ENCODE assay signal across 17 mouse cellular contexts in the genomic region with DNA sequence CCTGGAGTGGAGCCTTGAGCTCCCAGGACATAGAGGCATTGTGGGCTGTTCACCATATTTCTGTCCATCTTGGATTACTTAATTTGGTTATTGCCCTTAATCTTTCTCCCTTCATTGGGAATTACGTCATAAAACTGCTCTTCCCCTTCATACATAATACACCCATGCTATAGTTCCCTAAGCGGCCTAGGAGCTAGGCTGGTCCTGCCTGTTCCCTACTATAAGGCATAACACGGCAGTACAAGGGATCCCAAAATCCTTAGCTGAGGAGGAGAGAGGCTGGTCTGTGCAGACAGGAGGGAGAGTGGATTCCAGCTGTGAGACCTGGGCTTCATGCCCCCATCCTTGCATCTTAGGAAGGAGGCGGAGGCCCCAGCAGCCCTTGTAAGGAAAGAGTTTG. TPM values are rescaled to one million over a fixed set of nuclear protein-coding genes. Genes with fewer than 3 reads are reported as not detected.
A peak's percentile ranks its signal among the peaks of the same experiment; 100 is the strongest.
DNase-seq lines count a peak whose midpoint lies in the region; ATAC-seq lines count a peak whose summit lies in the region.
"Had no signal": no experiment of that assay in that cellular context is flagged by ENCODE, and none has a peak within 500 bp of the region (broad histone marks: within the 10 kb centered on the region; RNA-seq: fewer than 3 reads in every experiment).

No protein-coding gene starts in this region.

- no peaks in the 10 kb centered on the region for H3K27me3 ChIP-seq in heart, embryonic 12.5 days (replicated peaks)
- H3K27me3 ChIP-seq in liver, embryonic 13.5 days, result no peaks in the 10 kb centered on the region
- H3K27me3 ChIP-seq in hindbrain, embryonic 14.5 days (ENCODE audit: control insufficient read depth, insufficient read depth, low read length), result no peaks in the 10 kb centered on the region
- H3K27me3 ChIP-seq: forebrain, embryonic 12.5 days; limb, embryonic 12.5 days had no signal

- H3K9me3 ChIP-seq in heart, embryonic 12.5 days (replicated peaks), result no peaks in the 10 kb centered on the region
- no peaks in the 10 kb centered on the region for H3K9me3 ChIP-seq in liver, embryonic 13.5 days (replicated peaks)
- H3K9me3 ChIP-seq in hindbrain, embryonic 14.5 days (ENCODE audit: control insufficient read depth, low read length), result no peaks in the 10 kb centered on the region
- H3K9me3 ChIP-seq: forebrain, embryonic 12.5 days; limb, embryonic 12.5 days had no signal

- H3K4me2 ChIP-seq in heart, embryonic 12.5 days, result 0 out of 2 replicates have a peak overlapping the region, but pooled peaks have one; percentile 7
- H3K4me2 ChIP-seq in liver, embryonic 13.5 days, result peak overlapping the region; percentile 6; the same call in 1 of the 2 replicates
- 0 out of 2 replicates have a peak overlapping the region, but pooled peaks have one; percentile 5 for H3K4me2 ChIP-seq in hindbrain, embryonic 14.5 days (replicated peaks)
- H3K4me2 ChIP-seq: forebrain, embryonic 12.5 days; limb, embryonic 12.5 days; lung, embryonic 14.5 days had no signal

- no peak overlapping the region for H3K4me3 ChIP-seq in heart, embryonic 12.5 days
- no peak overlapping the region for H3K4me3 ChIP-seq in liver, embryonic 13.5 days (replicated peaks)
- no peak overlapping the region for H3K4me3 ChIP-seq in hindbrain, embryonic 14.5 days (replicated peaks; ENCODE audit: low read length)
- H3K4me3 ChIP-seq: forebrain, embryonic 12.5 days; limb, embryonic 12.5 days had no signal

- H3K4me1 ChIP-seq in heart, embryonic 12.5 days (replicated peaks), result peaks cover 83% of the 10 kb centered on the region
- H3K4me1 ChIP-seq in liver, embryonic 13.5 days (replicated peaks), result peaks cover 95% of the 10 kb centered on the region
- H3K4me1 ChIP-seq in hindbrain, embryonic 14.5 days (replicated peaks; ENCODE audit: control insufficient read depth, insufficient read depth, low read length), result peaks cover 8% of the 10 kb centered on the region; the same call in 1 of the 2 replicates

- no peak for DNase-seq in heart, postnatal 25 days (ENCODE audit: low spot score)
- DNase-seq in liver, embryonic 13.5 days, result no peak
- DNase-seq in liver, result no peak
- DNase-seq in MN1 (ENCODE audit: low spot score), result peak; percentile 32
- no peak for DNase-seq in hindbrain, embryonic 14.5 days (ENCODE audit: low spot score)
- DNase-seq in ovary, postnatal 14 days (ENCODE audit: low spot score), result no peak
- no peak for DNase-seq in layer of hippocampus, adult 18-20 months (ENCODE audit: low spot score in 2 of 2)
- DNase-seq: adrenal gland, postnatal 10 days; lung, embryonic 14.5 days had no signal

- ATAC-seq in heart, embryonic 12.5 days (ENCODE audit: insufficient number of reproducible peaks, low FRiP score), result no peak
- ATAC-seq in liver, embryonic 13.5 days (ENCODE audit: low read depth), result no peak
- ATAC-seq in hindbrain, embryonic 14.5 days (ENCODE audit: low FRiP score), result no peak
- ATAC-seq: CD4-positive, CD25-positive, alpha-beta regulatory T cell, adult 4 months had no signal

- 80% methylated on average over 4 of the region's 4 CpGs for WGBS in heart, embryonic 12.5 days
- 89% methylated on average over 4 of the region's 4 CpGs for WGBS in liver, embryonic 13.5 days (ENCODE audit: insufficient replicate concordance)
- WGBS in hindbrain, embryonic 14.5 days, result 89% methylated on average over 4 of the region's 4 CpGs

- peaks cover 97% of the 10 kb centered on the region for H3K36me3 ChIP-seq in heart, embryonic 12.5 days
- peaks cover 100% of the 10 kb centered on the region for H3K36me3 ChIP-seq in liver, embryonic 13.5 days
- peaks cover 100% of the 10 kb centered on the region for H3K36me3 ChIP-seq in hindbrain, embryonic 14.5 days (replicated peaks; ENCODE audit: control insufficient read depth, insufficient read depth)

- H3K9ac ChIP-seq in heart, embryonic 12.5 days, result peak overlapping the region; percentile 40; the same call in 1 of the 2 replicates
- H3K9ac ChIP-seq in liver, embryonic 13.5 days, result 0 out of 2 replicates have a peak overlapping the region, but pooled peaks have one; percentile 10
- no peak overlapping the region for H3K9ac ChIP-seq in hindbrain, embryonic 14.5 days
- H3K9ac ChIP-seq: forebrain, embryonic 12.5 days; limb, embryonic 12.5 days had no signal

- intact Hi-C loops in heart, postnatal 25 days (cut with DNase I), result no loop called here

- no peak overlapping the region; the same call in none of the 2 replicates for H3K27ac ChIP-seq in heart, embryonic 12.5 days (ENCODE audit: poor library complexity, severe bottlenecking)
- H3K27ac ChIP-seq in liver, embryonic 13.5 days, result 0 out of 2 replicates have a peak overlapping the region, but pooled peaks have one; percentile 3
- H3K27ac ChIP-seq in hindbrain, embryonic 14.5 days, result no peak overlapping the region
- H3K27ac ChIP-seq: forebrain, embryonic 12.5 days; limb, embryonic 12.5 days had no signal

RNA-seq across cellular contexts. Expression of a gene that starts 7.1 kb away (rescaled TPM):
- 137 and 142 TPM in 2 replicates for polyA plus RNA-seq in heart, embryonic 12.5 days (2016; fragmentation: Nextera tagmentation; extraction: Ambion mirVana)
- 1,000 to 10,000 TPM; 1,337 to 1,520 TPM for total RNA-seq in heart, postnatal 25 days (2021)
- polyA plus RNA-seq in liver, embryonic 13.5 days (2015; fragmentation: Nextera tagmentation; extraction: Ambion mirVana), result 74.5 and 77.7 TPM in 2 replicates
- polyA plus RNA-seq in hindbrain, embryonic 14.5 days (2014; fragmentation: Nextera tagmentation; extraction: Ambion mirVana), result 92.6 and 99.0 TPM in 2 replicates
- total RNA-seq in layer of hippocampus, adult 18-20 months (2021), result 10 to 100 TPM; 63.1 to 71.0 TPM

RNA-seq across cellular contexts. Expression of a gene that starts 9.6 kb away (rescaled TPM):
- 218 and 232 TPM in 2 replicates for polyA plus RNA-seq in heart, embryonic 12.5 days (2016; fragmentation: Nextera tagmentation; extraction: Ambion mirVana)
- total RNA-seq in heart, postnatal 25 days (2021), result 100 to 1,000 TPM; 225 to 270 TPM
- 130 and 154 TPM in 2 replicates for polyA plus RNA-seq in liver, embryonic 13.5 days (2015; fragmentation: Nextera tagmentation; extraction: Ambion mirVana)
- 142 and 150 TPM in 2 replicates for polyA plus RNA-seq in hindbrain, embryonic 14.5 days (2014; fragmentation: Nextera tagmentation; extraction: Ambion mirVana)
- 100 to 1,000 TPM; 407 to 414 TPM for total RNA-seq in layer of hippocampus, adult 18-20 months (2021)

RNA-seq across cellular contexts. Expression of a gene that starts 15.7 kb away (rescaled TPM):
- 4.2 and 4.4 TPM in 2 replicates for polyA plus RNA-seq in heart, embryonic 12.5 days (2016; fragmentation: Nextera tagmentation; extraction: Ambion mirVana)
- total RNA-seq in heart, postnatal 25 days (2021), result 10 to 100 TPM; 28.9 to 30.7 TPM
- polyA plus RNA-seq in liver, embryonic 13.5 days (2015; fragmentation: Nextera tagmentation; extraction: Ambion mirVana), result 1.6 and 3.1 TPM in 2 replicates
- polyA plus RNA-seq in hindbrain, embryonic 14.5 days (2014; fragmentation: Nextera tagmentation; extraction: Ambion mirVana), result 2.8 and 3.2 TPM in 2 replicates
- total RNA-seq in layer of hippocampus, adult 18-20 months (2021), result 1 to 10 TPM; 3.5 to 5.6 TPM

RNA-seq across cellular contexts. Expression of a gene that starts 29.2 kb away (rescaled TPM):
- polyA plus RNA-seq in heart, embryonic 12.5 days (2016; fragmentation: Nextera tagmentation; extraction: Ambion mirVana), result 2.7 and 2.8 TPM in 2 replicates
- total RNA-seq in heart, postnatal 25 days (2021), result 1 to 10 TPM; 1.5 to 2.2 TPM
- polyA plus RNA-seq in liver, embryonic 13.5 days (2015; fragmentation: Nextera tagmentation; extraction: Ambion mirVana), result 10.8 and 12.0 TPM in 2 replicates
- 1.4 and 2.7 TPM in 2 replicates for polyA plus RNA-seq in hindbrain, embryonic 14.5 days (2014; fragmentation: Nextera tagmentation; extraction: Ambion mirVana)
- total RNA-seq in layer of hippocampus, adult 18-20 months (2021), result 1 to 10 TPM; 2.4 to 3.0 TPM

RNA-seq across cellular contexts. Expression of a gene that starts 45.7 kb away (rescaled TPM):
- 1.1 and 1.3 TPM in 2 replicates for polyA plus RNA-seq in heart, embryonic 12.5 days (2016; fragmentation: Nextera tagmentation; extraction: Ambion mirVana)
- total RNA-seq in heart, postnatal 25 days (2021), result 1 to 10 TPM; 1.8 to 1.9 TPM
- 0.44 TPM in 1 of 2 replicates, not detected in the other for polyA plus RNA-seq in liver, embryonic 13.5 days (2015; fragmentation: Nextera tagmentation; extraction: Ambion mirVana)
- polyA plus RNA-seq in hindbrain, embryonic 14.5 days (2014; fragmentation: Nextera tagmentation; extraction: Ambion mirVana), result 2.9 and 3.0 TPM in 2 replicates
- total RNA-seq in layer of hippocampus, adult 18-20 months (2021), result not detected
- total RNA-seq: gastrocnemius, adult 8-10 months; hematopoietic stem cell, adult 5-6 weeks; layer of hippocampus, postnatal 14 days; megakaryocyte, adult 5-6 weeks had no signal
